Mouse (Mus musculus) neural tube, embryonic 15.5 days (tissue): ENCODE measurements around the gene Dnm3. TPM values are rescaled to one million over a fixed set of nuclear protein-coding genes. Genes with fewer than 3 reads are reported as not detected.

Experiments
- ATAC-seq: fragments of 200-750 bp; cut with Nextera tagmentation; 2 replicates; pipeline ENCODE4 v1.8.0; 2017; ENCODE audit warnings: mild to moderate bottlenecking, moderate TSS enrichment, moderate library complexity; ENCODE audit not compliant: low FRiP score
- H3K27ac ChIP-seq: fragments of 300-500 bp; sonication (generic); replicated peaks from 2 replicates; pipeline ENCODE4 v1.5.1; 2015; ENCODE audit warnings: mild to moderate bottlenecking, inconsistent platforms
- H3K27me3 ChIP-seq: fragments of 300-500 bp; sonication (generic); replicated peaks from 2 replicates; pipeline ENCODE4 v1.6.1; 2015; ENCODE audit warnings: inconsistent platforms
- H3K36me3 ChIP-seq: fragments of 300-500 bp; sonication (generic); 2 replicates; pipeline ENCODE4 v1.6.1; 2015; ENCODE audit warnings: inconsistent platforms
- H3K4me1 ChIP-seq: fragments of 300-500 bp; sonication (generic); 2 replicates; pipeline ENCODE4 v1.6.1; 2015; ENCODE audit warnings: inconsistent platforms
- H3K4me2 ChIP-seq: fragments of 300-500 bp; sonication (generic); 2 replicates; pipeline ENCODE4 v1.6.1; 2015; ENCODE audit warnings: inconsistent platforms, mild to moderate bottlenecking, moderate library complexity
- H3K4me3 ChIP-seq: fragments of 300-500 bp; sonication (generic); replicated peaks from 2 replicates; pipeline ENCODE4 v1.5.1; 2015; ENCODE audit warnings: mild to moderate bottlenecking, inconsistent platforms
- H3K9ac ChIP-seq: fragments of 300-500 bp; sonication (generic); replicated peaks from 2 replicates; pipeline ENCODE4 v1.6.1; 2015; ENCODE audit warnings: mild to moderate bottlenecking, inconsistent platforms
- H3K9me3 ChIP-seq: fragments of 300-500 bp; sonication (generic); replicated peaks from 2 replicates; pipeline ENCODE4 v1.6.1; 2016; ENCODE audit warnings: inconsistent platforms
- WGBS: fragments of 180-500 bp; shearing (Covaris S2); methylation state at CpG from one replicate; pipeline ENCODE4 v1.1.7; 2015; ENCODE audit warnings: mixed read lengths; 5-methylcytosine and 5-hydroxymethylcytosine counted together
- polyA plus RNA-seq: library from polyadenylated mRNA; unstranded; fragments of >200 nt; fragmentation: Nextera tagmentation; extraction: Ambion mirVana; gene quantifications from 2 replicates; pipeline ENCODE4 v1.2.1, GENCODE M21; 2015

Dnm3 gene
- 53.3 and 60.8 TPM in 2 replicates for polyA plus RNA-seq

DNA sequence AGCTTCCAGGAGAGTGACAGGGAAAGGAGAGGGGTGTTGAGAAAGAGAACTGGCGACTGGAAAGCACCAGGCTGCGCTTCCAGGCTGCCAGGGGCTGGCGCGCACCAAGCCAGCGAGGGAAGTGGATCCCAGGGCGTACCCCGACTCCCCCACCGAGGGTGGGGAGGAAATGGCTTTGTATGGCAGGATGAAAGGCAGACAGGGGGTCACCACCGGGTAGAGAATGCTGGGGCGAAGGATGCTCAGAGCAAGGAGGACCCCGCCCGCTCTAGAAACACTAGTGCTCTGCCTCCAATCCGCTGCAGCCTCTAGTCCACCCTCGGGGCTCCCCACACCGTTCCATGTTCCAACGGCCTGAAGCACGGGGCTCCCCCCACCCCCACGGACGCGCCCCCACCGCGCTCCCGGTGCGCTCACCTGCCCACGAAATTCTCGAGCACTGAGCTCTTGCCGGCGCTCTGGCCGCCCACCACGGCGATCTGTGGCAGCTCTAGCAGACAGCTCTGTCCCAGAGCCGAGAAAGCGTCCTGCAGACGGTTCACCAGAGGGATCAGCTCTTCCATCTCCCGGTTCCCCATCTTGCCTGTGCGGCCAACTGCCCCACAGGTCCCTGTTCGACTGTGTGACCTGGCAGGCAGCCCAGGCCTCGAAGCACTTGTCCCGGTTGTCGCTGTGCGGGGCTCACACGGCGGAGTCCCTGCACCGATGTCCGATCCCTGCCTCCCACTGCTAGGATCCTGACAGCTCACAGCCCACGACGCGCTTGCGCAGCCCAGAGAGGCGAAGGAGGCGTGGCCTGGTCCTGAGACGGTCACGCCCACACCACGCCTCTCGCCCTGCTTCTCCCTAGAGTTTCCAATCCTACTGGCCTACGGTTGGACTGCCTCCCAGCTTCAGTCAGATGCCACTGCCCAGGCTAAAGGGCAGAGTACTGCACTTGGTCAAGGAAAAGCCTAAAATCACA, at the start of gene Dnm3:
Gene Dnm3, minus strand, starts transcription at position 789 of the 964 bp plus-strand sequence.
- Histone ChIP-seq H3K9ac (peak within 1 kb of the TSS; percentile 74), H3K4me2 (peak within 1 kb of the TSS; percentile 66), H3K36me3 (no peaks in the 10 kb centered on the region), H3K4me3 (peak within 1 kb of the TSS; percentile 66), H3K27me3 (no peaks in the 10 kb centered on the region), H3K4me1 (peaks cover 15% of the 10 kb centered on the region), H3K9me3 (no peaks in the 10 kb centered on the region), H3K27ac (peak within 1 kb of the TSS; percentile 83)
- WGBS, result 0% methylated on average over 51 of the region's 56 CpGs
- ATAC-seq, result peak; percentile 97

DNA sequence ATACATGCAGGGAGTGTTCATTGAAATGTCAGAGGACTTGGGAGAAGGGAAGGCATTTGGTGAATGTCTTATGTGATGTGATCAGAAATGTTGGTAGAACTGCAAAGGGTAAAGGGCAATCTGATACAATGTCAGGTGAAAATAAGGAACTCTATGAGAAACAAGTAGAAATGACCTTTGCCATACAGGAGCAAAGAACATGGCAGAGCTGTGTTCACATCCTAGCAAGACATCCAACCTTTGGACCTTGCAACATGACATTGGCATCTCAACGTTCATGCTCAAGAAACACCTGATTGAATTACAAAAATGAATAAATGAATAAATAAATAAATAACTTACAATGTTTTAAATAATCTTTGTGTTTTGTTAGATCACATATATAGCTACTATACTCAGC, 37.3 kb upstream of the Dnm3 start:
- no peak overlapping the region for H3K4me2 ChIP-seq
- WGBS, result 92% methylated on average over 1 of the region's 1 CpGs
- no peak for ATAC-seq
- H3K27ac ChIP-seq, result no peak overlapping the region
- no peak overlapping the region for H3K4me3 ChIP-seq
- no peaks in the 10 kb centered on the region for H3K9me3 ChIP-seq
- no peaks in the 10 kb centered on the region for H3K27me3 ChIP-seq
- no peak overlapping the region for H3K9ac ChIP-seq
- no peaks in the 10 kb centered on the region for H3K4me1 ChIP-seq
- no peaks in the 10 kb centered on the region for H3K36me3 ChIP-seq

DNA sequence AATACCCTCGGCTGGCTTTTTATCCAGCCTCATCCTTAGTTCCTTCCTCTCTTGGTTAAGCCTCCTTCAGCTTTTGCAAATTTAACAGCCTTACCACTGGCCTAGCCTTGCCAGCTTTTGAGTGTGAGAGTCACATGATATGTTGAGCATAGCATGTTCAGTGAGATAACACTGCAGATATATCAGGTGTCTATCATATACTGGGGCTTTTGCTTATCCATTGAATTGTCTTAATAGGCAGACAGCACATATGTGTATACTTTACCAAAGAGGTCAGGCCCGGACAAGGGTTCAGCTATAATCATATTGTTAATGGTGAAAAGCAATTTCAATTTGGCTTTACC, 32.2 kb upstream of the Dnm3 start:
- no peak overlapping the region for H3K27ac ChIP-seq
- no peak for ATAC-seq
- 86% methylated on average over 2 of the region's 2 CpGs for WGBS

DNA sequence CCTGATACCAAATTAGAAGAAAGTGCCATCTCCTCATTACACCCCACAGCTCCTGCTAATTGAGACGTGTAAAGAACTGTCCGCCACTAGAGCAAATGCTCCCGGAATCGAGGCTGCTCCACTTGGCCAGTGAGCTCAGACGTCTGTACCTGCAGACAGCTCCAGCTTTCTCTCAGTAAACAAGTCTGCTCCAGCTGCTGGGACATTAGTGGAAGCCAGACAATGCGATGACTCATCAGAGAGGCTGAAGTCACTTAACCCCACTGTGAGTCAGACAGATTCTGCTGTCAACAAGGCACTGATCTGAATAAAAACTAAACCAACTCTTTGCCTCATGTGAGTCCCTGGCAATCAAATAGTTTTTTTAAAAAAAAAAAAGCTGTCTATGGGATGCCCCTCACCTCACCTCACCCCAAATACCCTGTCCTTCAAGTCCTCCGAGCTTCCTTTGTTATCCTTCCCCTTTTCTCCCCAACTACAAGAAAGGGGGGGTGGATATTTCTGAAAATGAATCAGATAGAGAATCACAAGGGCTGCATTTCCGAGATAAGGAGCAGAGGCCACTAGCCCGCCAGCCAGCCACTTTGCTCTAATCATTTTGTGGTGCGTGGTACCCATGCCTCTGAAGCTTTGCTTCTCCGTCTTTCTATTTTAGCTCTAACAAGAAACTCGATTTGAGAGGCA, 31.6 kb upstream of the Dnm3 start:
- Histone ChIP-seq H3K9me3 (no peaks in the 10 kb centered on the region), H3K9ac (no peak overlapping the region), H3K27ac (no peak overlapping the region), H3K4me2 (no peak overlapping the region), H3K27me3 (no peaks in the 10 kb centered on the region), H3K4me1 (no peaks in the 10 kb centered on the region), H3K36me3 (no peaks in the 10 kb centered on the region), H3K4me3 (no peak overlapping the region)
- WGBS, result 68% methylated on average over 12 of the region's 12 CpGs
- no peak for ATAC-seq

More for the DNA sequence above, 32.2 kb upstream of the Dnm3 start:
- Histone ChIP-seq H3K27me3 (no peaks in the 10 kb centered on the region), H3K9me3 (no peaks in the 10 kb centered on the region), H3K36me3 (no peaks in the 10 kb centered on the region), H3K4me2 (no peak overlapping the region), H3K4me3 (no peak overlapping the region), H3K9ac (no peak overlapping the region), H3K4me1 (no peaks in the 10 kb centered on the region)

DNA sequence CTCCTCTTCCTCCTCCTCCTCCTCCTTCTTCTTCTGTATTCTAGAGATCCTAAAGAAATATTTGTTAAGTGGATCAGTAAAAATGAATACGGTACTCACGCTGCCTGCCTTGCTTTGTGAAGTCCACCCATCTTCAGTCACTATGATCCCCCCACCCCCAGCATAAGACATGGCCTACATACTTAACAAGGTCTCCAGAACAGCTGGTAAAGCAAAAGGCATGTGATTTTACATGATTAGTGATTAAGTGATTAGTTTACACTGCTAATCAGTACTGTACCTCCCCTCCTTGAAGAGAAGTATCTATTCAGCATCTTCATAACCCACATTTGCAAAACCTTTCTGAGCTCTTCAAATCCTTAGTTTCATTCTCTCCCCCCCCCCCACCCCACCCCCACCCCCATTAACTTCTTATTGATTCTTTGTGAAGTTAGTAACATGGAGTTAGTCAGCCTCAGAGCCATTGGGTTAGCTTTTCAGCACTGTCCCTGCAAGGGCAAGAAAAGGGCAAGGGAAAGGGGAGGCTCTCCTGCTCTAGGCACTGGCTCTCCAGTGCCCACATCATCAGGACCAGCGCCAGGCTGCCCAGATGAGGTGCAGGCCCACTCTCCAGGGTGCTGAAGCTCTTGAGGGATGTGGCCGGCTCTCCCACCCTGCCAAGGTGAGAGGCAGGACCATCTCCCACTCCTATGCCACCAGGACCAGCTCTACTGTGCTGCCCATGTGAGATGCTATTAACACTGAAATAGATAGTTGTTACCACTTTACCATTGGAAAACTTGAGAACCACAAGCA, 30.6 kb upstream of the Dnm3 start:
- Histone ChIP-seq H3K27me3 (no peaks in the 10 kb centered on the region), H3K9me3 (no peaks in the 10 kb centered on the region), H3K4me2 (no peak overlapping the region), H3K9ac (no peak overlapping the region), H3K36me3 (no peaks in the 10 kb centered on the region), H3K4me3 (no peak overlapping the region), H3K4me1 (no peaks in the 10 kb centered on the region), H3K27ac (no peak overlapping the region)
- WGBS, result 87% methylated on average over 4 of the region's 4 CpGs
- ATAC-seq, result no peak

DNA sequence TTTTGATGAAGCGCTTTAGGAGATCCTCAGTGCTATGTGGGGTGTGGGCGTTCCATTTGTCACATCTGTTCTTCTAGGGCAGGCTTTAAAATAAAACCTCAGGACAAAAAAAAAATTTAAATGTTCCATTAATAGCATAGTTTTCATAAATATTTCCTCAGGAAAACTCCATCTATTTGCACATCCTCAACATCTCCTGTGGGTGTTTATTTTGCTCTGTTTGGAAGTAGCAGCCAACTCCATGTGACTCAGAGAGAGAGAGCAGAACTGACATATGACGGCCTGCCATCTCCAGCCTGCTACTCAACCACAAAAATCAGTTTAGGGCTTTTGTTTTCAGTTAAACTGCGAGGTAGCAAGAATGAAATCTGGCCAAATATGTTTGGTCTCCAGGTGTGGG, 28.7 kb upstream of the Dnm3 start:
- WGBS, result 86% methylated on average over 4 of the region's 4 CpGs
- H3K27ac ChIP-seq, result no peak overlapping the region
- H3K27me3 ChIP-seq, result no peaks in the 10 kb centered on the region
- H3K4me2 ChIP-seq, result no peak overlapping the region
- no peaks in the 10 kb centered on the region for H3K9me3 ChIP-seq
- ATAC-seq, result no peak
- no peak overlapping the region for H3K9ac ChIP-seq
- H3K4me1 ChIP-seq, result no peaks in the 10 kb centered on the region
- no peak overlapping the region for H3K4me3 ChIP-seq
- H3K36me3 ChIP-seq, result no peaks in the 10 kb centered on the region

DNA sequence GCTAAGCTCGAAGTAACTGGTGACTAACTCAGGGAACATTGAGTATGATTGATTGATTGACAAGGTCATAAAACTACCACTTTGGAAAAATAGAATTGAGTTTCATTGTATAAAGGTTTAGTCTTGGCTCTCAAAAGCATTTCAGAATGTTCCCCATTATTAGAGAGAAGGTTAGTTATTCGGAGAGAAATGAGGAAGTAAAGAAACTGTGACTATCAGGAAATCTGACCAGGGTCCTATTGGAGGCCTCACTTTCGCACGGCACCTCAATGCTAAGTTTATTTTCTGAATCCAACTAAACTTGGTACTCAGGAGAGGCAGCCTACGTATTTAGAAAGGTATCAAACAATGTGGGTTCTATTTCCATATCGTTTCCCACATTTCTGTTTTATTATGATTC, 27.8 kb upstream of the Dnm3 start:
- Histone ChIP-seq H3K4me3 (no peak overlapping the region), H3K4me1 (no peaks in the 10 kb centered on the region), H3K27ac (no peak overlapping the region), H3K27me3 (no peaks in the 10 kb centered on the region), H3K4me2 (no peak overlapping the region), H3K9ac (no peak overlapping the region), H3K9me3 (no peaks in the 10 kb centered on the region), H3K36me3 (no peaks in the 10 kb centered on the region)
- no peak for ATAC-seq
- 88% methylated on average over 6 of the region's 6 CpGs for WGBS

DNA sequence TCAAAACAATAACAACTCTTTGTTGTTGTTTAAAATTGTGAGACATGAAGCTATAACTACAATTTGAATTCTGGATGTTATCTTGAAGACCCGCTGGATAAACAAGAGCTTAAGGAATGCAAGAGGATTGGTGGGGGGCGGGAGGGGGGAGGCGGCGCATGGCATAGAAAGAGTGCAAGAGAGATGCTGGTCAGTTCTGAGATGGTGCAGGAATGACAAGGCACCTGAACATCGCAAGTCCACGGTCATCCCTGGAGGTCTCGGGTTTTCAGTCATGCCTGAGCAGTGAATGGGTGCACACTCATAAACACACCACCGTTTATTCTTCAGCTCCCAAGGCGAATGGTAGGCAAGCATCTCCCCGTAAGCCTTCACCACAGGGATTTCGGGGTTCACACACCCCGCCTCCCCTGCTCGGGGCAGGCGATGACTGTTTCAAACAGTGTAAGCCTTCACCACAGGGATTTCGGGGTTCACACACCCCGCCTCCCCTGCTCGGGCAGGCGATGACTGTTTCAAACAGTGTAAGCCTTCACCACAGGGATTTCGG, 1.2 kb downstream of the Dnm3 start:
- Histone ChIP-seq H3K36me3 (no peaks in the 10 kb centered on the region), H3K27me3 (no peaks in the 10 kb centered on the region), H3K27ac (peak overlapping the region; percentile 83), H3K9me3 (no peaks in the 10 kb centered on the region), H3K4me3 (peak overlapping the region; percentile 66), H3K4me2 (peak overlapping the region; percentile 66), H3K9ac (peak overlapping the region; percentile 74), H3K4me1 (peaks cover 15% of the 10 kb centered on the region)
- 1% methylated on average over 19 of the region's 19 CpGs for WGBS
- ATAC-seq, result peak; percentile 45

DNA sequence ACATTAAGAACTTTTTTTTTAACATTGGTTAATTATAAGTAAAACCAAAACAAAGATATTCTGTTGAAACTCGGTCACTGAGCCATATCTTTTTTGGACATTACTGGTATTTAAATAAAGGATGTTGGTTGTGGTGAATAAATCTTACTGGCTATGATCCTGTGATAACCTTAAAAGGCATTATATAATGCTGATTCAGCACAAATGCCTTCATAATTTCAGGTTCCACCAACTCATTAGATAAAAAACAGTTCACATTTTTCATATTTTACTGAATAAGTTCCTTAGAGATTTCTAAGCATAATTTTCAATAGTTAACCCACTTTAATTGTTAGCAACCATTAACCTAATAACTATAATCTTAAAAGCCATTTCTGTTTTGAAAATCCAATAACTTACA, 4.9 kb downstream of the Dnm3 start:
- Histone ChIP-seq H3K27ac (no peak overlapping the region), H3K4me3 (no peak overlapping the region), H3K9me3 (no peaks in the 10 kb centered on the region), H3K4me2 (no peak overlapping the region), H3K4me1 (peaks cover 14% of the 10 kb centered on the region), H3K9ac (no peak overlapping the region), H3K27me3 (no peaks in the 10 kb centered on the region), H3K36me3 (no peaks in the 10 kb centered on the region)
- ATAC-seq, result no peak
- WGBS, result 84% methylated on average over 1 of the region's 1 CpGs

DNA sequence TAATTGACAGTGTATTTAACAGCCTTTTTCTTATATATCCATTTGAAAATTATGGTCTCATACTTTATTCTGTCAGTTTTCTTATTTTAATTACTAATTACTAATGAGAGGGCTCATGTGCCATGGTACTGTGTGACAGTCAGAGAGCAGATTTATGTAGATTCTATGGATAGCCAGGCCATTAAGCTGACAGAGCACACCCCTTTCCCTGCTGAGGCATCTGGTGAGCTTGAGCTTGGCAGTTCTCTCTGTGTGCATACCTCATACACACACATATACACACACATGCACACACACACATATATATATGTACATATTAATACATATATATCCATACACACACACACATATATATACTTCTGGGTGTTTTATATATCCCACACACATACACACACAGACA, 6.7 kb downstream of the Dnm3 start:
- Histone ChIP-seq H3K9me3 (no peaks in the 10 kb centered on the region), H3K4me2 (no peak overlapping the region), H3K4me1 (peaks cover 13% of the 10 kb centered on the region; the same call in 1 of the 2 replicates), H3K4me3 (no peak overlapping the region), H3K36me3 (no peaks in the 10 kb centered on the region), H3K27ac (no peak overlapping the region), H3K9ac (no peak overlapping the region), H3K27me3 (no peaks in the 10 kb centered on the region)
- no peak for ATAC-seq

DNA sequence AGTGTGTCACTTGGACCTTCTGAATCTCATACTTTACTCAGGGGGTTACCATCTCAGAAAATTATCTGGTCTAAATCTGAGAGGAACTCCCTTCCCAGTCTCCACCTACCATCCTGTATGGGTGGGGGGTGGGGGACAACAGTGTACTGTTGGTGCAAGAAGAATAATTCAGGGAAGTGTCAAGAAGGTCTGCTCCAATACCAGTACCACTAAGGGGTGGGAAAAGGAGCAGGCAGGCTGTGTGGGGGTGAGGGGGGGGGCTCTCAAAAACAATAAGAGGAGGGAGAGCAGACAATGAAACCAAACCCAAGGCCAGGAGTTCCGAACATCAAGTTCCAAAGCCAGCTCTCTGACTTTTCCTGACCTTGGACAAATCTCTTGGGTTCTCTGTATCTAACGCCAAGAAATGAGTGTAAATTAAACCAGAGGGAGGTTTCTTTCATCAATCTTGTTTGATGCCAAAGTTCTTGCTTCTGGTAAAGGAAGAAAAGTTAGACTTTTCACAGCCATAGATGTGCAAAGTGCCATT, 8.0 kb downstream of the Dnm3 start:
- Histone ChIP-seq H3K9ac (no peak overlapping the region), H3K27me3 (no peaks in the 10 kb centered on the region), H3K36me3 (no peaks in the 10 kb centered on the region), H3K4me2 (no peak overlapping the region), H3K4me1 (peaks cover 8% of the 10 kb centered on the region; the same call in 1 of the 2 replicates), H3K4me3 (no peak overlapping the region), H3K27ac (no peak overlapping the region), H3K9me3 (no peaks in the 10 kb centered on the region)
- 57% methylated on average over 2 of the region's 2 CpGs for WGBS
- no peak for ATAC-seq
